Mouse (Mus musculus) small intestine, adult 2 months (tissue): ENCODE results near the gene Nkd1. TPM values are rescaled to one million over a fixed set of nuclear protein-coding genes. Genes with fewer than 3 reads are reported as not detected.

Experiments used
- H3K27ac ChIP-seq: fragments of 200-500 bp; 2 replicates; pipeline ENCODE4 v1.5.1; 2012; ENCODE audit warnings: low read depth, low read length, control low read depth, inconsistent platforms; ENCODE audit not compliant: insufficient read depth
- H3K27me3 ChIP-seq: fragments of 200-500 bp; 2 replicates; pipeline ENCODE4 v1.6.1; 2012; ENCODE audit warnings: mild to moderate bottlenecking, moderate library complexity, low read length, inconsistent platforms; ENCODE audit not compliant: control insufficient read depth, insufficient read depth
- H3K36me3 ChIP-seq: fragments of 200-500 bp; 2 replicates; pipeline ENCODE4 v1.6.1; 2012; ENCODE audit warnings: mild to moderate bottlenecking, low read length, control low read depth, inconsistent platforms; ENCODE audit not compliant: control insufficient read depth, insufficient read depth
- H3K4me1 ChIP-seq: fragments of 200-500 bp; 2 replicates; pipeline ENCODE4 v1.6.1; 2012; ENCODE audit warnings: low read length, inconsistent platforms, mixed read lengths; ENCODE audit not compliant: control insufficient read depth, insufficient read depth, insufficient read length
- H3K4me3 ChIP-seq: fragments of 200-500 bp; 2 replicates; pipeline ENCODE4 v1.5.1; 2012; ENCODE audit warnings: low read depth, mild to moderate bottlenecking, control low read depth, inconsistent platforms, low read length, moderate library complexity
- CTCF ChIP-seq: fragments of 200-500 bp; IDR thresholded peaks from 2 replicates; pipeline ENCODE4 v1.5.1; 2012; ENCODE audit warnings: low read depth, mild to moderate bottlenecking, control low read depth, inconsistent platforms, low read length, moderate library complexity, mixed read lengths; ENCODE audit not compliant: insufficient replicate concordance, insufficient read length; ENCODE audit errors: extremely low read depth
- POLR2A ChIP-seq: fragments of 200-500 bp; IDR thresholded peaks from 2 replicates; pipeline ENCODE4 v1.6.1; 2012; ENCODE audit warnings: low read depth, mild to moderate bottlenecking, control low read depth, inconsistent platforms, low read length, moderate library complexity
- WGBS: fragments of 180-500 bp; shearing (Covaris S2); methylation state at CpG from one replicate; pipeline ENCODE4 v1.1.7; 2018; 5-methylcytosine and 5-hydroxymethylcytosine counted together
- polyA plus RNA-seq: library from polyadenylated mRNA; depleted of rRNA; stranded (reverse); fragments of >200 nt; gene quantifications from 2 replicates; pipeline ENCODE4 v1.2.3, GENCODE M21; 2012

Gene Nkd1
- polyA plus RNA-seq, 1 experiment, result 18.3 TPM

- 39% methylated on average over 6 of the region's 6 CpGs for WGBS
- no peak overlapping the region for H3K4me3 ChIP-seq
- H3K4me1 ChIP-seq, result no peaks in the 10 kb centered on the region
- no peaks in the 10 kb centered on the region for H3K27me3 ChIP-seq
- no peak overlapping the region for H3K27ac ChIP-seq
- TF ChIP-seq CTCF (no peak), POLR2A (no peak)
- no peaks in the 10 kb centered on the region for H3K36me3 ChIP-seq
Measured at GRCm38 (mm10) chr8:88590226-88590625, 69.1 kb downstream of the Nkd1 start.

DNA sequence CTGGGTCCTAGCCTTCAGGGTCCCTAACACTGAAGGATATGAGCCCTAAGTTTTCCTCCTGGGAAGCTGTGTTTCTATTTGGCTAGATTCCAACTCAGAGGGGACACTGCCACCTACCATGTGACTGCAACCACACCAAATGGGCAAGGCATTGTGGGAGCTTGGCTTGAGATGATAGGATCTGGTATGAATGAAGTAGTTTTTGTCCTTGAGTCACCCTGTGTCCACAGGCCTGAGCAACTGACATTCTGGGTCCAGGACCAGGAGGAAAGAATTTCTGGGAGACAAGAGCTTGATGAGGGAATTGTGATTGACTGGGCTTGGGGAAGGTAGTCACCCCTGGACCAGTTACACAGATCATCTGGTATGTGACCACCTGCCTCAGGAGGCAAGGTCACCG, 72.8 kb downstream of the Nkd1 start:
- Histone ChIP-seq H3K36me3 (no peaks in the 10 kb centered on the region), H3K4me3 (no peak overlapping the region), H3K27me3 (no peaks in the 10 kb centered on the region), H3K27ac (no peak overlapping the region), H3K4me1 (no peaks in the 10 kb centered on the region)
- 91% methylated on average over 1 of the region's 1 CpGs for WGBS
- TF ChIP-seq CTCF (no peak), POLR2A (no peak)

GRCm38 (mm10) chr8:88596042-88596441, 74.9 kb downstream of the Nkd1 start:
- TF ChIP-seq POLR2A, result no peak
- 85% methylated on average over 12 of the region's 12 CpGs for WGBS
- H3K27me3 ChIP-seq, result no peaks in the 10 kb centered on the region

GRCm38 (mm10) chr8:88598578-88598977, 77.4 kb downstream of the Nkd1 start:
- WGBS, result 74% methylated on average over 5 of the region's 5 CpGs
- Histone ChIP-seq H3K27me3 (no peaks in the 10 kb centered on the region), H3K27ac (no peak overlapping the region), H3K4me3 (no peak overlapping the region), H3K36me3 (no peaks in the 10 kb centered on the region), H3K4me1 (no peaks in the 10 kb centered on the region)
- TF ChIP-seq POLR2A (no peak), CTCF (no peak)

More at GRCm38 (mm10) chr8:88596042-88596441, 74.9 kb downstream of the Nkd1 start:
- Histone ChIP-seq H3K27ac (no peak overlapping the region), H3K4me1 (no peaks in the 10 kb centered on the region), H3K36me3 (no peaks in the 10 kb centered on the region), H3K4me3 (no peak overlapping the region)

DNA sequence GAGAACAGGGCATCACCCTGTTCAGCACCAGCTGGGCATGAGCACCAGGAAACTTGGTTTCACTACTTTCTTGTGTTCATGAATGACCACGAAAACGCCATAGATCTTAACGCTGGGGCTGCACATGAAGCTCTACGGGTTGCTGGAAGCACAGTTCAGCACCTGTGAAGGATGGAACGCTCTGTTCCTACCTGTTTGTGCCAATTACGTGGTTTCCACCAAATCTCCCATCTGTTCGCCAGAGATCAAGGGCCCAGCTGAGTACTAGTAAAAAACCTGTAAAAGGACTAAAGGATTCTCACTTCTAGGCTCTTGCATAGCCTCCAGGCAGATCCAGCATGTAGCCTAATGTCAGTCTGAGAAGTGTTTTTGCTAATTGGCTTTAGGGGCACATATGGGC, 78.3 kb downstream of the Nkd1 start:
- Histone ChIP-seq H3K27ac (no peak overlapping the region), H3K36me3 (no peaks in the 10 kb centered on the region), H3K4me3 (no peak overlapping the region), H3K27me3 (no peaks in the 10 kb centered on the region), H3K4me1 (no peaks in the 10 kb centered on the region)
- 80% methylated on average over 7 of the region's 7 CpGs for WGBS
- TF ChIP-seq CTCF (no peak), POLR2A (no peak)

DNA sequence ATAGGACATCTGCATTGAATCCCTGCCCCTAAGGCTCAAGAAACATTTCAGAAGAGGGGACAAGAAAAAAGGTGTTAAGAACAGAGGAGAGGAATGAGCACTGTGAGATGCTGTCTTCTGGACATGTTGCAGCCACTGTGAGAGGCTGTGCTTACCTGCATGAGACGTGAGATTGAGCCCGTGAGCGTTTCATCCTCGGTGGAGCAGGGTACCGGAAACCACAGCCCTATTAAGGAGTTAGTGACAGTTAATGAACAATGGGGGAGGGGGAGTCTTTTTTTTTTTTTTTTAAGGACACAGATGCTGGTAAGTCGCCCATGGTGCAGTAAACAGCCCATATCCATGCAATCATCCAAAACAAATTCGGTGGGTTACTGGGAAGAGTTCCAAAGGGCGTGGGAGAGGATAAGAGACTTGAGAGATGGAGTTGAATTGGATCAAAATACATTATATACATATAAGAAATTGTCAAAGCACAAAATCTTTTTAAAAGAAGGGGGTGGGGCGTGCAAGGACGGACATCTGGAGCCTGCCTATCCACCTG, 82.4 kb downstream of the Nkd1 start:
- 21% methylated on average over 10 of the region's 10 CpGs for WGBS
- no peaks in the 10 kb centered on the region for H3K4me1 ChIP-seq
- no peaks in the 10 kb centered on the region for H3K27me3 ChIP-seq
- no peak for TF ChIP-seq CTCF
- TF ChIP-seq POLR2A, result no peak
- H3K36me3 ChIP-seq, result no peaks in the 10 kb centered on the region
- H3K4me3 ChIP-seq, result no peak overlapping the region
- H3K27ac ChIP-seq, result no peak overlapping the region

GRCm38 (mm10) chr8:88604065-88605038, 83.2 kb downstream of the Nkd1 start:
- TF ChIP-seq CTCF (no peak), POLR2A (no peak)
- H3K27me3 ChIP-seq, result no peaks in the 10 kb centered on the region
- WGBS, result 26% methylated on average over 19 of the region's 20 CpGs
- no peak overlapping the region for H3K27ac ChIP-seq
- H3K36me3 ChIP-seq, result no peaks in the 10 kb centered on the region
- no peaks in the 10 kb centered on the region for H3K4me1 ChIP-seq
- no peak overlapping the region for H3K4me3 ChIP-seq
